ENCODE assay signal across 26 mouse cellular contexts in genomic region chr12:70777466-70777865, GRCm38 (mm10). TPM values are rescaled to one million over a fixed set of nuclear protein-coding genes. Genes with fewer than 3 reads are reported as not detected.
DNase-seq lines count a peak whose midpoint lies in the region; ATAC-seq and TF ChIP-seq lines count a peak whose summit lies in the region.
"Had no signal": no experiment of that assay in that cellular context is flagged by ENCODE, and none has a peak within 500 bp of the region (broad histone marks: within the 10 kb centered on the region; RNA-seq: fewer than 3 reads in every experiment).

No protein-coding gene starts in this region.

- DNase-seq in forebrain, postnatal 0 days, result no peak
- no peak for DNase-seq in hindbrain, postnatal 0 days (ENCODE audit: low spot score)
- no peak for DNase-seq in midbrain, embryonic 11.5 days (ENCODE audit: low spot score, missing footprints)
- DNase-seq in midbrain, postnatal 0 days (ENCODE audit: low spot score), result no peak
- no peak for DNase-seq in urinary bladder, postnatal 4 days (ENCODE audit: low spot score in 2 of 2)
- DNase-seq: B cell, adult 2 months; cerebellum, adult 11-12 months; cerebellum, adult 8-10 months; embryo, embryonic 11 days; gastrocnemius, postnatal 25 days; heart, adult 2 months had no signal

- no peak overlapping the region for H3K4me3 ChIP-seq in forebrain, postnatal 0 days (ENCODE audit: low read depth, low read length)
- no peak overlapping the region for H3K4me3 ChIP-seq in forebrain, embryonic 13.5 days
- no peak overlapping the region for H3K4me3 ChIP-seq in hindbrain, embryonic 16.5 days (ENCODE audit: low read length)
- no peak overlapping the region for H3K4me3 ChIP-seq in hindbrain, postnatal 0 days (ENCODE audit: low read length)
- no peak overlapping the region for H3K4me3 ChIP-seq in midbrain, embryonic 15.5 days
- no peak overlapping the region for H3K4me3 ChIP-seq in midbrain, embryonic 11.5 days (ENCODE audit: low read depth, low read length)
- no peak overlapping the region for H3K4me3 ChIP-seq in midbrain, postnatal 0 days (ENCODE audit: low read depth, low read length)
- H3K4me3 ChIP-seq: embryonic facial prominence, embryonic 10.5 days; embryonic facial prominence, embryonic 13.5 days; erythroblast, embryonic 14.5 days; heart, adult 2 months; hindbrain, embryonic 12.5 days; hindbrain, embryonic 15.5 days had no signal

- H3K27me3 ChIP-seq in forebrain, postnatal 0 days (ENCODE audit: insufficient read depth, low read length), result no peaks in the 10 kb centered on the region
- H3K27me3 ChIP-seq in forebrain, embryonic 13.5 days, result no peaks in the 10 kb centered on the region
- no peaks in the 10 kb centered on the region for H3K27me3 ChIP-seq in hindbrain, embryonic 16.5 days (replicated peaks; ENCODE audit: control insufficient read depth, insufficient read depth, low read length)
- no peaks in the 10 kb centered on the region for H3K27me3 ChIP-seq in hindbrain, postnatal 0 days (ENCODE audit: insufficient read depth, low read length)
- H3K27me3 ChIP-seq in midbrain, embryonic 15.5 days (replicated peaks), result no peaks in the 10 kb centered on the region
- H3K27me3 ChIP-seq in midbrain, embryonic 11.5 days (ENCODE audit: control insufficient read depth, insufficient read depth, low read length), result no peaks in the 10 kb centered on the region
- H3K27me3 ChIP-seq in midbrain, postnatal 0 days (ENCODE audit: insufficient read depth, low read length), result no peaks in the 10 kb centered on the region
- H3K27me3 ChIP-seq: CH12.LX; embryonic facial prominence, embryonic 13.5 days; hindbrain, embryonic 12.5 days; hindbrain, embryonic 15.5 days; Patski had no signal

- H3K4me1 ChIP-seq in forebrain, postnatal 0 days (ENCODE audit: insufficient read depth), result peaks cover 8% of the 10 kb centered on the region; the same call in 1 of the 2 replicates
- H3K4me1 ChIP-seq in forebrain, embryonic 13.5 days, result no peaks in the 10 kb centered on the region
- H3K4me1 ChIP-seq in hindbrain, embryonic 16.5 days (ENCODE audit: control insufficient read depth, insufficient read depth, low read depth, low read length), result 0 out of 2 replicates have a peak, but pooled peaks cover 2% of the 10 kb centered on the region
- 0 out of 2 replicates have a peak, but pooled peaks cover 5% of the 10 kb centered on the region for H3K4me1 ChIP-seq in hindbrain, postnatal 0 days (ENCODE audit: insufficient read depth, low read length)
- peaks cover 6% of the 10 kb centered on the region; the same call in 1 of the 2 replicates for H3K4me1 ChIP-seq in midbrain, embryonic 15.5 days
- H3K4me1 ChIP-seq in midbrain, embryonic 11.5 days (ENCODE audit: control insufficient read depth, insufficient read depth, low read length), result peaks cover under 1% of the 10 kb centered on the region; the same call in 1 of the 2 replicates
- H3K4me1 ChIP-seq in midbrain, postnatal 0 days (ENCODE audit: insufficient read depth, low read length), result no peaks in the 10 kb centered on the region
- H3K4me1 ChIP-seq: hindbrain, embryonic 12.5 days had no signal

- no peak overlapping the region for H3K9ac ChIP-seq in forebrain, postnatal 0 days
- H3K9ac ChIP-seq in forebrain, embryonic 13.5 days, result no peak overlapping the region
- H3K9ac ChIP-seq in hindbrain, embryonic 16.5 days (ENCODE audit: low read depth, low read length), result no peak overlapping the region
- H3K9ac ChIP-seq in hindbrain, postnatal 0 days (replicated peaks; ENCODE audit: low read length), result no peak overlapping the region
- H3K9ac ChIP-seq in midbrain, embryonic 15.5 days, result no peak overlapping the region
- no peak overlapping the region for H3K9ac ChIP-seq in midbrain, embryonic 11.5 days (ENCODE audit: low read length)
- H3K9ac ChIP-seq in midbrain, postnatal 0 days (replicated peaks; ENCODE audit: low read length, poor library complexity, severe bottlenecking), result no peak overlapping the region
- H3K9ac ChIP-seq: embryonic facial prominence, embryonic 13.5 days; hindbrain, embryonic 12.5 days; hindbrain, embryonic 15.5 days had no signal

- no peak; the same call in 1 of the 2 replicates for ATAC-seq in forebrain, postnatal 0 days
- ATAC-seq in forebrain, embryonic 13.5 days, result no peak
- ATAC-seq in hindbrain, embryonic 16.5 days, result no peak
- ATAC-seq in hindbrain, postnatal 0 days, result no peak
- ATAC-seq in midbrain, embryonic 15.5 days (replicated peaks), result no peak
- ATAC-seq in midbrain, embryonic 11.5 days (ENCODE audit: low FRiP score), result no peak
- no peak for ATAC-seq in midbrain, postnatal 0 days (ENCODE audit: low FRiP score)
- ATAC-seq: forebrain, embryonic 14.5 days; inflammation-experienced regulatory T-cells, adult 6 months; intestine, embryonic 16.5 days; Patski had no signal

- peak overlapping the region; percentile 59; the same call in 1 of the 2 replicates for H3K27ac ChIP-seq in forebrain, postnatal 0 days (ENCODE audit: low read depth, low read length)
- no peak overlapping the region for H3K27ac ChIP-seq in forebrain, embryonic 13.5 days
- 0 out of 2 replicates have a peak overlapping the region, but pooled peaks have one; percentile 31 for H3K27ac ChIP-seq in hindbrain, embryonic 16.5 days (ENCODE audit: low read depth, low read length)
- no peak overlapping the region for H3K27ac ChIP-seq in hindbrain, postnatal 0 days
- H3K27ac ChIP-seq in midbrain, embryonic 15.5 days, result peak overlapping the region; percentile 63
- no peak overlapping the region for H3K27ac ChIP-seq in midbrain, embryonic 11.5 days (ENCODE audit: low read depth, low read length)
- H3K27ac ChIP-seq in midbrain, postnatal 0 days (ENCODE audit: low read depth, low read length), result peak overlapping the region; percentile 47; the same call in 1 of the 2 replicates
- H3K27ac ChIP-seq: embryonic facial prominence, embryonic 10.5 days; embryonic facial prominence, embryonic 13.5 days; heart, adult 2 months; hindbrain, embryonic 12.5 days; hindbrain, embryonic 15.5 days had no signal

- 53% methylated on average over 5 of the region's 5 CpGs for WGBS in forebrain, postnatal 0 days
- 64% methylated on average over 5 of the region's 5 CpGs for WGBS in forebrain, embryonic 13.5 days
- 65% methylated on average over 5 of the region's 5 CpGs for WGBS in hindbrain, embryonic 16.5 days
- 57% methylated on average over 5 of the region's 5 CpGs for WGBS in hindbrain, postnatal 0 days
- 57% methylated on average over 5 of the region's 5 CpGs for WGBS in midbrain, embryonic 15.5 days
- 68% methylated on average over 5 of the region's 5 CpGs for WGBS in midbrain, embryonic 11.5 days
- 56% methylated on average over 5 of the region's 5 CpGs for WGBS in midbrain, postnatal 0 days

- H3K4me2 ChIP-seq in forebrain, postnatal 0 days (ENCODE audit: low read depth), result no peak overlapping the region
- no peak overlapping the region for H3K4me2 ChIP-seq in forebrain, embryonic 13.5 days
- H3K4me2 ChIP-seq in hindbrain, embryonic 16.5 days (ENCODE audit: low read length), result no peak overlapping the region
- H3K4me2 ChIP-seq in hindbrain, postnatal 0 days (ENCODE audit: low read depth, low read length), result no peak overlapping the region
- no peak overlapping the region for H3K4me2 ChIP-seq in midbrain, embryonic 15.5 days
- H3K4me2 ChIP-seq in midbrain, embryonic 11.5 days, result no peak overlapping the region
- no peak overlapping the region for H3K4me2 ChIP-seq in midbrain, postnatal 0 days (ENCODE audit: low read depth, low read length, poor library complexity, severe bottlenecking)
- H3K4me2 ChIP-seq: embryonic facial prominence, embryonic 13.5 days; heart, embryonic 11.5 days; hindbrain, embryonic 12.5 days; hindbrain, embryonic 15.5 days had no signal

- TF ChIP-seq CTCF in forebrain, postnatal 0 days (IDR thresholded peaks at IDR 0.05; ENCODE audit: low read depth), result no peak
- no peak for TF ChIP-seq CTCF in hindbrain, postnatal 0 days (IDR thresholded peaks at IDR 0.05; ENCODE audit: low read depth)
- TF ChIP-seq CTCF in midbrain, postnatal 0 days (IDR thresholded peaks at IDR 0.05), result no peak

- no peaks in the 10 kb centered on the region for H3K9me3 ChIP-seq in forebrain, postnatal 0 days (ENCODE audit: low read length)
- no peaks in the 10 kb centered on the region for H3K9me3 ChIP-seq in forebrain, embryonic 13.5 days (replicated peaks)
- H3K9me3 ChIP-seq in hindbrain, embryonic 16.5 days (ENCODE audit: control insufficient read depth, low read length), result no peaks in the 10 kb centered on the region
- no peaks in the 10 kb centered on the region for H3K9me3 ChIP-seq in hindbrain, postnatal 0 days (ENCODE audit: low read length)
- H3K9me3 ChIP-seq in midbrain, embryonic 15.5 days, result no peaks in the 10 kb centered on the region
- no peaks in the 10 kb centered on the region for H3K9me3 ChIP-seq in midbrain, embryonic 11.5 days (ENCODE audit: control insufficient read depth, low read length)
- H3K9me3 ChIP-seq in midbrain, postnatal 0 days (ENCODE audit: low read length), result no peaks in the 10 kb centered on the region
- H3K9me3 ChIP-seq: embryonic facial prominence, embryonic 10.5 days; embryonic facial prominence, embryonic 13.5 days; G1E; hindbrain, embryonic 12.5 days; hindbrain, embryonic 15.5 days had no signal

- no peaks in the 10 kb centered on the region for H3K36me3 ChIP-seq in forebrain, postnatal 0 days (ENCODE audit: insufficient read depth)
- H3K36me3 ChIP-seq in forebrain, embryonic 13.5 days (ENCODE audit: poor library complexity, severe bottlenecking), result no peaks in the 10 kb centered on the region
- no peaks in the 10 kb centered on the region for H3K36me3 ChIP-seq in hindbrain, embryonic 16.5 days (ENCODE audit: control insufficient read depth, insufficient read depth, low read length)
- no peaks in the 10 kb centered on the region for H3K36me3 ChIP-seq in hindbrain, postnatal 0 days (ENCODE audit: insufficient read depth, low read length)
- H3K36me3 ChIP-seq in midbrain, embryonic 15.5 days (replicated peaks), result no peaks in the 10 kb centered on the region
- no peaks in the 10 kb centered on the region for H3K36me3 ChIP-seq in midbrain, embryonic 11.5 days (ENCODE audit: control insufficient read depth, insufficient read depth, low read length)
- H3K36me3 ChIP-seq in midbrain, postnatal 0 days (ENCODE audit: insufficient read depth, low read length), result no peaks in the 10 kb centered on the region
- H3K36me3 ChIP-seq: embryonic facial prominence, embryonic 10.5 days; embryonic facial prominence, embryonic 13.5 days; G1E; hindbrain, embryonic 12.5 days; hindbrain, embryonic 15.5 days had no signal

RNA-seq across cellular contexts. Expression of gene Frmd6, which starts 47.8 kb away (rescaled TPM):
- total RNA-seq in forebrain, postnatal 0 days (2014; rRNA removed), result 10.6 and 11.0 TPM in 2 replicates
- polyA plus RNA-seq in forebrain, postnatal 0 days (2015; fragmentation: Nextera tagmentation; extraction: Ambion mirVana), result 6.9 and 7.4 TPM in 2 replicates
- 6.4 and 6.8 TPM in 2 replicates for polyA plus RNA-seq in forebrain, embryonic 13.5 days (2015; fragmentation: Nextera tagmentation; extraction: Ambion mirVana)
- 6.9 and 10.1 TPM in 2 replicates for polyA plus RNA-seq in hindbrain, embryonic 16.5 days (2015; fragmentation: Nextera tagmentation; extraction: Ambion mirVana)
- total RNA-seq in hindbrain, postnatal 0 days (2014; rRNA removed), result 7.0 and 7.9 TPM in 2 replicates
- 5.8 and 6.5 TPM in 2 replicates for polyA plus RNA-seq in hindbrain, postnatal 0 days (2015; fragmentation: Nextera tagmentation; extraction: Ambion mirVana)
- 9.2 and 9.7 TPM in 2 replicates for polyA plus RNA-seq in midbrain, embryonic 15.5 days (2015; fragmentation: Nextera tagmentation; extraction: Ambion mirVana)
- 15.9 and 20.1 TPM in 2 replicates for polyA plus RNA-seq in midbrain, embryonic 11.5 days (2014; fragmentation: Nextera tagmentation; extraction: Ambion mirVana)
- 7.2 and 8.9 TPM in 2 replicates for total RNA-seq in midbrain, postnatal 0 days (2014; rRNA removed)
- 5.9 and 6.8 TPM in 2 replicates for polyA plus RNA-seq in midbrain, postnatal 0 days (2015; fragmentation: Nextera tagmentation; extraction: Ambion mirVana)

Comparison
In these comparisons a context has a peak if more than half of its experiments do, and no peak if none do; other contexts are left out.
1. H3K27ac ChIP-seq: peak in forebrain, postnatal 0 days (single experiment), hindbrain, embryonic 16.5 days (single experiment), midbrain, embryonic 15.5 days (single experiment) and midbrain, postnatal 0 days (single experiment); none in forebrain, embryonic 13.5 days (single experiment), hindbrain, postnatal 0 days (single experiment) and midbrain, embryonic 11.5 days (single experiment).